Mouse (Mus musculus) cerebellum, adult 2 months (tissue): ENCODE measurements around the gene Ano2.

Source experiments
- CTCF ChIP-seq: fragments of 200-500 bp; IDR thresholded peaks from 2 replicates; pipeline ENCODE4 v1.5.1; 2011; ENCODE audit warnings: low read depth, mild to moderate bottlenecking, control low read depth, low read length, moderate library complexity, borderline replicate concordance; ENCODE audit not compliant: insufficient read depth
- POLR2A ChIP-seq: fragments of 200-500 bp; IDR thresholded peaks from 2 replicates; pipeline ENCODE4 v1.6.1; 2011; ENCODE audit warnings: low read length, control low read depth, borderline replicate concordance; ENCODE audit not compliant: insufficient read depth

DNA sequence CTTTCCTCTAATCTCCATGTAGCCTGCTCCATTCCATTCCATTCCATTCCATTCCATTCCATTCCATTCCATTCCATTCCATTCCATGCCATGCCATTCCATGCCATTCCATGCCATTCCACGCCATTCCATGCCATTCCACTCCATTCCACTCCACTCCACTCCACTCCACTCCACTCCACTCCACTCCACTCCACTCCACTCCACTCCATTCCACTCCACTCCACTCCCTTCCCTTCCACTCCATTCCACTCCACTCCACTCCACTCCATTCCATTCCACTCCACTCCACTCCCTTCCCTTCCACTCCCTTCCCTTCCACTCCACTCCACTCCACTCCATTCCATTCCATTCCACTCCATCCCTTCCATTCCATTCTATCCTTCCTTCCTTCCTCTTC, 186.7 kb downstream of the Ano2 start:
- TF ChIP-seq CTCF (no peak), POLR2A (no peak)
